Mouse (Mus musculus) stomach, embryonic 14.5 days (tissue): ENCODE measurements at regions not wholly inside any gene's neighbourhood (a gene's known extent, or its start where the extent isn't known, plus 50 kb on each side); places are given as distances from the start of the nearest gene placed in this dataset.

Source experiments
- ATAC-seq: fragments of 200-750 bp; cut with Nextera tagmentation; 2 replicates; pipeline ENCODE4 v1.8.0; 2017; ENCODE audit warnings: low read depth, moderate TSS enrichment; ENCODE audit not compliant: insufficient number of reproducible peaks, insufficient read depth, low FRiP score
- H3K27ac ChIP-seq: fragments of 300-500 bp; sonication (generic); 2 replicates; pipeline ENCODE4 v1.5.1; 2014; ENCODE audit warnings: mild to moderate bottlenecking, low read length, moderate library complexity, mixed read lengths
- H3K27me3 ChIP-seq: fragments of 300-500 bp; sonication (generic); 2 replicates; pipeline ENCODE4 v1.6.1; 2014; ENCODE audit warnings: low read length, control low read depth, mixed read lengths; ENCODE audit not compliant: control insufficient read depth, insufficient read depth
- H3K36me3 ChIP-seq: fragments of 300-500 bp; sonication (generic); 2 replicates; pipeline ENCODE4 v1.6.1; 2014; ENCODE audit warnings: mild to moderate bottlenecking, control low read depth, low read length, moderate library complexity, mixed read lengths; ENCODE audit not compliant: control insufficient read depth, insufficient read depth
- H3K4me1 ChIP-seq: fragments of 300-500 bp; sonication (generic); 2 replicates; pipeline ENCODE4 v1.6.1; 2014; ENCODE audit warnings: low read length, control low read depth, mixed read lengths; ENCODE audit not compliant: control insufficient read depth, insufficient read depth
- H3K4me2 ChIP-seq: fragments of 300-500 bp; sonication (generic); replicated peaks from 2 replicates; pipeline ENCODE4 v1.6.1; 2014; ENCODE audit warnings: low read depth, low read length, control low read depth
- H3K4me3 ChIP-seq: fragments of 300-500 bp; sonication (generic); 2 replicates; pipeline ENCODE4 v1.5.1; 2014; ENCODE audit warnings: low read depth, low read length, control low read depth
- H3K9ac ChIP-seq: fragments of 300-500 bp; sonication (generic); replicated peaks from 2 replicates; pipeline ENCODE4 v1.6.1; 2014; ENCODE audit warnings: low read depth, mild to moderate bottlenecking, control low read depth, low read length, moderate library complexity, mixed read lengths
- H3K9me3 ChIP-seq: fragments of 300-500 bp; sonication (generic); 2 replicates; pipeline ENCODE4 v1.6.1; 2016; ENCODE audit warnings: low read depth, low read length, control low read depth; ENCODE audit not compliant: control insufficient read depth
- WGBS: fragments of 180-500 bp; shearing (Covaris S2); extraction: QIAGEN DNeasy Blood & Tissue Kit; methylation state at CpG from one replicate; pipeline ENCODE4 v1.1.7; 2014; 5-methylcytosine and 5-hydroxymethylcytosine counted together

- Histone ChIP-seq H3K36me3 (no peaks in the 10 kb centered on the region), H3K4me2 (no peak overlapping the region), H3K4me1 (no peaks in the 10 kb centered on the region), H3K9me3 (no peaks in the 10 kb centered on the region), H3K4me3 (no peak overlapping the region), H3K27me3 (no peaks in the 10 kb centered on the region), H3K27ac (no peak overlapping the region), H3K9ac (no peak overlapping the region)
- WGBS: 89% methylated on average over 5 of the region's 5 CpGs
- ATAC-seq: no peak
Measured at GRCm38 (mm10) chr14:120212626-120213025, 62.8 kb upstream of the Mbnl2 start.

GRCm38 (mm10) chr14:120219224-120219623 is 56.2 kb upstream of the Mbnl2 start:
- no peak overlapping the region for H3K4me2 ChIP-seq
- WGBS: 86% methylated on average over 4 of the region's 4 CpGs
- no peak overlapping the region for H3K9ac ChIP-seq
- no peaks in the 10 kb centered on the region for H3K27me3 ChIP-seq
- no peak for ATAC-seq
- H3K4me3 ChIP-seq: no peak overlapping the region
- H3K36me3 ChIP-seq: no peaks in the 10 kb centered on the region
- H3K27ac ChIP-seq: no peak overlapping the region
- no peaks in the 10 kb centered on the region for H3K9me3 ChIP-seq
- H3K4me1 ChIP-seq: 0 out of 2 replicates have a peak, but pooled peaks cover 1% of the 10 kb centered on the region

DNA sequence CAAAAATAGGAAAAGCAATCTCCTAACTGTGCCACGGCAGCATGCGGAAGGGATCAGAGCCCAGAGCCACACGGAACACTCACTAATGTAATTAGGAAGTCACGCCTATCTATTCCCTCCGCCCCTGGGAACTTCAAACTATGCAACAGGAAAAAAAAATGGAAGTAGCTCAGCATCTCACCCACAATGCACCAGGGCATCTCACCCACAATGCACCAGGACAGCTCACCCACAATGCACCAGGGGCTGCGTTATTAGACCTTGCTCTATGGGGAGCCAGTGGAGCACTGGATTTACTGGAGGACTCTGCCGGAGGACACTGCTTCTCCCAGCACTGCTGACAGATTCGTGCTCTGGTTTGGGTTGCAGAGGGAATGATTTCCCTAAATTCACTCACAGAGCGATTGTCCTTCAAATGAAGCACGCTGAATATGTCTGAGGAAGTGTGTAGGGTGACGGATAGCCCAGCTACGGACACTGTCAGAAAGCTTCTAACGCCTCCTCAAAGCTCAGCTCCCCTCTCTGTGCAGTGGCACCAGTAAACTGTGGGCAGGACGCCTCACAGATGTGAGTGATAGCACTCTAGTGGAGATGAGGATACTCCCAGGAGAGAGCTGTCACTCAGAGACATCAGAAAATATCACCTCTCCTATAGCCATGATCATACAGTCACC is 51.8 kb upstream of the Mbnl2 start:
- no peak overlapping the region for H3K27ac ChIP-seq
- no peaks in the 10 kb centered on the region for H3K27me3 ChIP-seq
- 73% methylated on average over 14 of the region's 14 CpGs for WGBS
- no peaks in the 10 kb centered on the region for H3K36me3 ChIP-seq
- 0 out of 2 replicates have a peak, but pooled peaks have one; percentile 21 for ATAC-seq
- peaks cover 7% of the 10 kb centered on the region; the same call in 1 of the 2 replicates for H3K4me1 ChIP-seq
- H3K9me3 ChIP-seq: no peaks in the 10 kb centered on the region
- H3K4me2 ChIP-seq: no peak overlapping the region
- no peak overlapping the region for H3K4me3 ChIP-seq
- no peak overlapping the region for H3K9ac ChIP-seq

DNA sequence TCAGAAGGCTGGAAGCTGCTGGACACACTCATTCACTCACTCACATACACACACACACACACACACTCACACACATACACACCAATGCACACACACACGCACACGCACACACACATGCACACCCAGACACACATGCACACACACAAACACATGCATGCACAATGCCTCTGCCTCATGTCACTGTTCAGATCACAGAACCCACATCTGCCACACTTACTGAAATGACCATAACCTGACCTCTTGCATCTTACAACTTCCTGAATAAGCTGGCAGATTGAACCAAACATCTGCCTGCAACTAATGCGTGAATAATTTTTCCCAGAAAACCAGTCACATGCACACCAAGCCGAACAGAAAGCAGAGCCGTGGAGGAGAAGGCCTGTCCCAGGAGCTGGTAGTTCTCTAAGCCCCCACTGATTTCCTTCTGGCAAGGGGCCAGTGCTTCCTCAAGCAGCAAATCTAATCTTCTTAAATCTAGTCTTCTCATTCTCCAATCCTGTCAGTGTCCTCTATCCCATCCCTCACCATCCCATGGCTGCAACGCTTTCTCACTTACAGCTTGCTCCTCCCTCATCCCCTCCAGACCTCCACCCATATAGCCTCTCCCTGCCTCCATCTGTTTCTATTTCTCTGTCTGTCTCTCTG is 51.1 kb upstream of the Mbnl2 start:
- H3K9ac ChIP-seq: no peak overlapping the region
- peak; percentile 85 for ATAC-seq
- no peaks in the 10 kb centered on the region for H3K27me3 ChIP-seq
- no peak overlapping the region for H3K4me3 ChIP-seq
- H3K4me2 ChIP-seq: no peak overlapping the region
- H3K27ac ChIP-seq: no peak overlapping the region
- H3K9me3 ChIP-seq: no peaks in the 10 kb centered on the region
- H3K36me3 ChIP-seq: no peaks in the 10 kb centered on the region
- WGBS: 52% methylated on average over 6 of the region's 6 CpGs
- peaks cover 7% of the 10 kb centered on the region; the same call in 1 of the 2 replicates for H3K4me1 ChIP-seq

DNA sequence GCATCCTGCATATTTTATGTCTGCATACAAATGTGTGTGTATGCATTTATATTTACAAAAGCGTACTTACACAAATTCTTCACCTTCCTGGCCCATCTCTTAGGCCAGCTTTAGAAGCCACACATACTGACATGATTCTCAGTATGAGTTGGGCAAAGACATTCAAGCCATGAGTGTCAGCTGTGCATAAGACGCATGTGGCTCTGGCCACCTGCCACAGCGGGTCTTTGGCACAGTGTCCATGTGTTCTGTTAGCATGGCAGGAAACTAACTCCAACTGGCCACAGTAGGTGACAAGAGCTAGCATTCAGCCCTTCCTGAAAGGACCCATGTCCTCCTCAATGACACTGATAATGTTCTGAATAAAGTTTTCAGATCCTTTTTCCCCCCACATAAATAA is 49.8 kb upstream of the Mbnl2 start:
- H3K4me2 ChIP-seq: no peak overlapping the region
- WGBS: 90% methylated on average over 3 of the region's 3 CpGs
- H3K4me3 ChIP-seq: no peak overlapping the region
- H3K27me3 ChIP-seq: no peaks in the 10 kb centered on the region
- H3K4me1 ChIP-seq: peaks cover 7% of the 10 kb centered on the region; the same call in 1 of the 2 replicates
- H3K9me3 ChIP-seq: no peaks in the 10 kb centered on the region
- H3K27ac ChIP-seq: no peak overlapping the region
- H3K9ac ChIP-seq: no peak overlapping the region
- no peaks in the 10 kb centered on the region for H3K36me3 ChIP-seq
- no peak for ATAC-seq
